Mouse (Mus musculus): ENCODE data around the gene Kat8. TPM values are rescaled to one million over a fixed set of nuclear protein-coding genes. Genes with fewer than 3 reads are reported as not detected.

Gene Kat8
- polyA plus RNA-seq, 1 experiment from 2014 or later: 35.0 TPM

GRCm38 (mm10) chr7:127967004-127967921 lies 54.9 kb downstream of the Kat8 start, which contains the start of gene Fus:
Gene Fus, plus strand, starts transcription at chr7:127967457.
- H3K9ac ChIP-seq: peak within 1 kb of the TSS; percentile 91
- H3K9me3 ChIP-seq: no peaks in the 10 kb centered on the region
- peaks cover 6% of the 10 kb centered on the region for H3K4me1 ChIP-seq
- peak within 1 kb of the TSS; percentile 79 for H3K4me2 ChIP-seq
- ATAC-seq (ENCODE audit: insufficient read depth, low FRiP score, low read depth): peak; percentile 94
- peaks cover 19% of the 10 kb centered on the region for H3K36me3 ChIP-seq
- peak within 1 kb of the TSS; percentile 90 for H3K27ac ChIP-seq
- peak within 1 kb of the TSS; percentile 67 for H3K4me3 ChIP-seq (replicated peaks)
- under 1% methylated on average over 90 of the region's 92 CpGs for WGBS
- H3K27me3 ChIP-seq (replicated peaks): no peaks in the 10 kb centered on the region

DNA sequence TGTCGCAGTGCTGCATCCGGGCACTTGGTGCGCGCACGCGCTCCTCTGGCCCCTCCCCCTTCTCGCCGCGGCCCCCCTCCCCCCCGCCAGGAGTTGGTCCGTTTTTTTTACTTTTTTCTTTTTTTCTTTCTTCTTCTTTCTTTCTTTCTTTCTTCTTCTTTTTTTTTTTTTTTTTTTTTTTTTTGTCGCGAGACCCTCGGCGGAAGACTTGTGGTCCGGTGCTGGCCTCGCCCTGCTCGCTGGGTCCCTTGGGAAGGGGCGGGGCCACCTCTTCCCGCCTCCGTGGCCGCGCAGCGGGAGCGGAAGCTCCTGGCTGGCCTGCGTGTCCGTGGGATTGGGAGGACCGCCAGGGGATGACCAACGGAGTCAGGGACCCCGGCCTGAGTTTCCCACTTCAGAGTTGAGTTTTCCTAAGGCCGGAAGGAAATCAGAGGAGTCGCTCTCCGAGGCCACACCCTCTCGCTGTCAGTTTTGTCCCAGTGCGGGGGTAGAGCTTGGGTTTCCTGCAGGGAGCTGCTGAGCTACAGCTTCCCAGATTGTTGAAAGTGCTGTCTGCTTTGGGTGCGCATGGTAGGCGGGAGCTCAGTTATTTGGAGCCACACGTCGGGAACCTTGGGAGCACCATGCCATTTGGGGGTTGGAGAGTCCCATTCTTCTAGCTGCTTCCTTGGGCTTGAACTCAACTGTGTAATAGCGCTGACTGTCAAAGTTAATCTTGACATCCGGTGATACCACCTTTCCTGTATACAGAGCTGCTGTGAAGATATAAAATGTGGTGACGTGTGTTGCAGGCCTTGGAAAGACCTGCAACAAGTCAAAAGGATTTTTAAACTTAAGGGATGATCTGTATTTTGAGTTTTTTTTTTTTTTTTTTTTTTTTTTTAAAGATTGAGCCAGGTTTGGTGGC lies 55.9 kb downstream of the Kat8 start:
- H3K9me3 ChIP-seq: no peaks in the 10 kb centered on the region
- H3K27ac ChIP-seq: peak overlapping the region; percentile 90
- H3K9ac ChIP-seq: peak overlapping the region; percentile 91; the same call in 1 of the 2 replicates
- peak overlapping the region; percentile 67 for H3K4me3 ChIP-seq (replicated peaks)
- peaks cover 6% of the 10 kb centered on the region for H3K4me1 ChIP-seq
- H3K36me3 ChIP-seq: peaks cover 26% of the 10 kb centered on the region
- under 1% methylated on average over 40 of the region's 42 CpGs for WGBS
- peak overlapping the region; percentile 79 for H3K4me2 ChIP-seq
- H3K27me3 ChIP-seq (replicated peaks): no peaks in the 10 kb centered on the region
- ATAC-seq (ENCODE audit: insufficient read depth, low FRiP score, low read depth): 0 out of 2 replicates have a peak, but pooled peaks have one; percentile 38

DNA sequence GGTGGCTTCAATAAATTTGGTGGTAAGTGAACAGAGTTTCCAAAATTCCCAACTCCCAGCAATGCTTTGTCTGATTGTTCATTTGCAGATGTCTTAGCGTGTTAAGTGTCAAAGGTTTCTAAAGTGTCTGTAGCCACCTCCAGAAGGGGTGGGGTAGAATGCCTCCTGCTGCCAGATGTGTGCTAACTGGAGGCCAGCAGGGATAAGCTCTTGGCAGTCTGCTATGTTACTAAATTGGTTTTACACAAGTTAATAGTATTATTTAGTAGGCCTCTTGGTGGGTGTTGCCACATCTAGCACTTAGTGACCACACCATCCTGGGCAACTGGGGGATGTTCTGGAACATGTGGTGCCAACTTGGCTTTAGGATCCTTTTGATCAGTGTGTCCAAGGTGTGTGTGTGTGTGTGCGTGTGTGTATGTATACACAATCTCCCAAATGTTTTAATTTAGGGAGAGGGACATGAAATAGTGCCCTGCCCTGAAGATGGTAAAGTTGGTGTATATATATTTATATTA lies 62.2 kb downstream of the Kat8 start:
- H3K9me3 ChIP-seq: no peaks in the 10 kb centered on the region
- 86% methylated on average over 2 of the region's 2 CpGs for WGBS

More for the DNA sequence above, 62.2 kb downstream of the Kat8 start:
- peaks cover 67% of the 10 kb centered on the region for H3K36me3 ChIP-seq
- H3K27ac ChIP-seq: no peak overlapping the region
- H3K4me2 ChIP-seq: no peak overlapping the region
- H3K27me3 ChIP-seq (replicated peaks): no peaks in the 10 kb centered on the region
- no peak overlapping the region for H3K4me3 ChIP-seq (replicated peaks)
- ATAC-seq (ENCODE audit: insufficient read depth, low FRiP score, low read depth): no peak
- H3K4me1 ChIP-seq: no peaks in the 10 kb centered on the region
- no peak overlapping the region for H3K9ac ChIP-seq

Other genes with a start within 250 kb of the Kat8 start
- 59.3 and 63.4 TPM in 2 replicates for gene Bcl7c, start 203.6 kb upstream of the Kat8 start, polyA plus RNA-seq (2015; fragmentation: Nextera tagmentation; extraction: Ambion mirVana)
- gene Ctf1, start 199.8 kb upstream of the Kat8 start, polyA plus RNA-seq (2015; fragmentation: Nextera tagmentation; extraction: Ambion mirVana): 15.6 and 17.0 TPM in 2 replicates
- gene Ctf2, start 180.3 kb upstream of the Kat8 start, polyA plus RNA-seq (2015; fragmentation: Nextera tagmentation; extraction: Ambion mirVana): 0.24 and 0.26 TPM in 2 replicates
- gene Fbxl19, start 168.0 kb upstream of the Kat8 start, polyA plus RNA-seq (2015; fragmentation: Nextera tagmentation; extraction: Ambion mirVana): 3.8 and 4.8 TPM in 2 replicates
- gene Orai3, start 142.7 kb upstream of the Kat8 start, polyA plus RNA-seq (2015; fragmentation: Nextera tagmentation; extraction: Ambion mirVana): 29.2 and 29.6 TPM in 2 replicates
- gene Setd1a, start 135.8 kb upstream of the Kat8 start, polyA plus RNA-seq (2015; fragmentation: Nextera tagmentation; extraction: Ambion mirVana): 21.1 and 25.0 TPM in 2 replicates
- not detected in 2 replicates for gene Gm49388, start 126.9 kb upstream of the Kat8 start, polyA plus RNA-seq (2015; fragmentation: Nextera tagmentation; extraction: Ambion mirVana)
- gene Hsd3b7, start 111.9 kb upstream of the Kat8 start, polyA plus RNA-seq (2015; fragmentation: Nextera tagmentation; extraction: Ambion mirVana): 27.4 and 31.8 TPM in 2 replicates
- 45.3 and 48.1 TPM in 2 replicates for gene Stx4a, start 88.2 kb upstream of the Kat8 start, polyA plus RNA-seq (2015; fragmentation: Nextera tagmentation; extraction: Ambion mirVana)
- gene Stx1b, start 88.0 kb upstream of the Kat8 start, polyA plus RNA-seq (2015; fragmentation: Nextera tagmentation; extraction: Ambion mirVana): 3.2 and 3.4 TPM in 2 replicates
- gene Zfp646, start 36.3 kb upstream of the Kat8 start, polyA plus RNA-seq (2015; fragmentation: Nextera tagmentation; extraction: Ambion mirVana): 9.1 and 10.9 TPM in 2 replicates
- gene Zfp668, start 35.7 kb upstream of the Kat8 start, polyA plus RNA-seq (2015; fragmentation: Nextera tagmentation; extraction: Ambion mirVana): 14.6 and 16.7 TPM in 2 replicates
- 1.7 and 1.8 TPM in 2 replicates for gene Prss53, start 21.5 kb upstream of the Kat8 start, polyA plus RNA-seq (2015; fragmentation: Nextera tagmentation; extraction: Ambion mirVana)
- not detected in 2 replicates for gene Gm21974, start 17.1 kb upstream of the Kat8 start, polyA plus RNA-seq (2015; fragmentation: Nextera tagmentation; extraction: Ambion mirVana)
- gene Vkorc1, start 16.9 kb upstream of the Kat8 start, polyA plus RNA-seq (2015; fragmentation: Nextera tagmentation; extraction: Ambion mirVana): 186 and 190 TPM in 2 replicates
- 145 and 157 TPM in 2 replicates for gene Bckdk, start 8.4 kb upstream of the Kat8 start, polyA plus RNA-seq (2015; fragmentation: Nextera tagmentation; extraction: Ambion mirVana)
- 61.2 and 70.2 TPM in 2 replicates for gene Prss8, start 17.6 kb downstream of the Kat8 start, polyA plus RNA-seq (2015; fragmentation: Nextera tagmentation; extraction: Ambion mirVana)
- gene Prss36, start 34.2 kb downstream of the Kat8 start, polyA plus RNA-seq (2015; fragmentation: Nextera tagmentation; extraction: Ambion mirVana): 10.8 and 10.9 TPM in 2 replicates
- gene Fus, start 54.9 kb downstream of the Kat8 start, polyA plus RNA-seq (2015; fragmentation: Nextera tagmentation; extraction: Ambion mirVana): 367 and 393 TPM in 2 replicates
- 177 and 185 TPM in 2 replicates for gene Pycard, start 81.4 kb downstream of the Kat8 start, polyA plus RNA-seq (2015; fragmentation: Nextera tagmentation; extraction: Ambion mirVana)
- 0.09 and 0.41 TPM in 2 replicates for gene Trim72, start 91.4 kb downstream of the Kat8 start, polyA plus RNA-seq (2015; fragmentation: Nextera tagmentation; extraction: Ambion mirVana)
- 3.5 and 3.6 TPM in 2 replicates for gene Itgam, start 150.1 kb downstream of the Kat8 start, polyA plus RNA-seq (2015; fragmentation: Nextera tagmentation; extraction: Ambion mirVana)
- not detected in 2 replicates for gene Gm49368, start 150.2 kb downstream of the Kat8 start, polyA plus RNA-seq (2015; fragmentation: Nextera tagmentation; extraction: Ambion mirVana)
- 0.22 and 0.40 TPM in 2 replicates for gene Itgax, start 217.0 kb downstream of the Kat8 start, polyA plus RNA-seq (2015; fragmentation: Nextera tagmentation; extraction: Ambion mirVana)
- gene Itgad, start 241.9 kb downstream of the Kat8 start, polyA plus RNA-seq (2015; fragmentation: Nextera tagmentation; extraction: Ambion mirVana): not detected in 2 replicates

Measured in stomach, embryonic 15.5 days (tissue).